Mouse (Mus musculus): Measurements from ENCODE around the gene Camta1. TPM values are rescaled to one million over a fixed set of nuclear protein-coding genes. Genes with fewer than 3 reads are reported as not detected.

Camta1 gene
- polyA plus RNA-seq (2015; fragmentation: Nextera tagmentation; extraction: Ambion mirVana), result 58.7 and 71.7 TPM in 2 replicates

DNA sequence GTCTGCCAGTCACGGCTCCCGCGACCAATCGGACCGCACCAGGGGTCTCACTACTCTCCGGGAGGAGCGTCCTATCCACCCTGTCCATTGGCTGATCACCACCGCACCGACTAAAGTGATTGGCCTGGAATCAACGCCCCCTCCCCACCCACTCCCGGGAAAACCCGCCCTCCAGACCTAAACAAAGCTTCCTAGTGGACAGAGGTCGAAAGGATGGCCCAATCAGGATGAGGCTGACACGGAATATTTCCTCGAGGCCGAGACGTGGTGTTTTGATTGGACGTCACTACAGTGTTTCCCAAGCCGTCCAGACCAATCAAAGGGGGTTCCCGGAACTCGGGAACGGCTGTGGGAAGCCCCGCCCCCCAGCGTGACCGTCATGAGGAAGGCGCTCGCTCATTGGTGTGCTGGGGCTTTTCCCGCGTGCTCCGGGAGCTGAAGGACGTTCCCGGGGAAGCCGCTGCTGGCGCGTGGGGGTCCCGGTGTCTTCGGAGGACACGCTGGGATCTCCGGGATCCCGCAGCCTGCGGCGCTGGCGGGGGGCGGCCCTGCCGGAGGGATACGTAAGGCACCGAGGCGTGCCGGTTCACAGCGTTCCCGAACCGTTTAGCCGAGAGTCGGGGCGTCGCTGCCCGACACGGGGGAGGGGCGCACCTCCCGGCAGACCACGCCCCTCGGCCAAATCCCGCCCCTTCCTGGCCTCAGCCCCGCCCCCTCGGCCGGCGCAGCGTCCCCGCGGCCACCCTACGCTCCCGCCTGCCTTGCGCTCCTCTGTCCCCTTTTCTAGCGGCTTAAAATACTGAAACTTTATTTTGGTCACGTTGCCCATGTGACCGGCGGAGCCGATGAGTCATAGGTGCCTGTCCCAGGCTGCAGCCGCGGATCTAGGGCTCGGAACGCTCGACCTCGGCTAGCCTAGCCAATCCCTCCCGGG lies at the start of gene Camta1:
TSS of gene Camta1 (minus strand) at position 71 of the 934 bp plus-strand sequence.

DNA sequence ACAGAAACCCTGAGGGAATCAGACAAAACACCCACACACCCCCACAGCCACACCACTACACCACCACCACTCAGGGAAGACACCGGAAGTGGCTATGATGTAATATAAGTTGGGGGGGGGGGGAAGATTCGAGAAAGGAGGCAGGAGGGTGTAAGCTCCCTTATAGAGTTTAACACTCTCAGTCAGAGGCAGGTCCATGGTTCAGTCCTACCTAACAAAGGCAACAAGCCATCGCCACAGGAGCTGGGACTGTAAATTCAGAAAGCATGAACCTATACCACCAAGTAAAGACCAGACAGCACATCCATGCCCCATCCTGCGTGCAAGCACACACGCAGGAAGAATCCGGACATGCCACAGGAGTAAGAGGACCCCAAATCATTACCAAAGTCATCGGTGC lies 772.4 kb downstream of the Camta1 start, which contains the start of gene Gm13090:
TSS of gene Gm13090 (plus strand) at position 301 of the 400 bp plus-strand sequence.

DNA sequence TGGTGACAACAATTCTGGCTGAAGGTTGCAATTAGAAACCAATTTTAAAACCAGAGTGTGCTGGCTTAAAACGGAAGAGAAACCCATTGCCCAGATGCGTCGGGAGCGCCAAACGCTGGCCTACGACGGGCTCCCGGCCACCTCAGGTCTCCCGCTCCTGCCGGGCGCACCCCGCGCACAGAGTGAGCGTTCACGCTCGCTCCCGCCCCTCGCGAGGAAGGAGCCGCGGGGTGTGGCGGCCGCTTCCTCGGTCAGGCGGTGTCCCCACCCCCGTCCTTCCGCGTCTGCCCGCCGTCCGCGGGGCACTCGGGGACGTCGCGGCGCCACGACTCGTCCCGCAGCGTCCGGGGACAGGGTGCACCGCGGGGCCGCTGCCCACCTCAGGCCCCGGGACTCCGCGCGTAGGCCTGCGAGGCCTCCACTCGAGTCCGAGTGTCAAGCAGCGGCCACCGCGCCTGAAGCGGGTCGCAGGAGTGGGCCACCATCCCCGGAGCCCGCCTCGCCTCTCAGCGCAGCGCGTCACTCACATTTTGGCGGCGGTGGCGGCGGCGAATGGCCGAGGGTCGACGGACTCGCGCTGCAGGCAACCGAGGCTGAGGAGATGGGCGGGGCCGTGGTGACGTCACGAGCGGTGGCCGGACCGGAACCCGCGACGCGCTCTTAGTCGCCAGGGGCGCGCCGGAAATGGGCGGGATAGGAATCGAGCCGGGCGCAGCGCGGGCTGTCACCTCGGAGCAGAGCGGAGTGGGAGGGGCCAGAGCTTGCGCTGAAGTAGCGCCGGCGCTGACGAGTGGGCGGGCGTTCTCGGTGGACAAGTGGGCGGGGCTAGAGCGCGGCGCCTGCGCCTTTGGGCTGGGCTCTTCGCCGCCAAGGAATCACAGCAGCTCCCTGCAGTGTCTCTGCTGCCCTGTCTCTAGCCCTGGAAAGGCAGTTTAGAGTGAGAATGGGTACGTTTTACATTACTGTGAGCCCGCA lies 804.0 kb downstream of the Camta1 start, which contains the start of gene Vamp3:
TSS of gene Vamp3 (minus strand) at position 617 of the 975 bp plus-strand sequence.

DNA sequence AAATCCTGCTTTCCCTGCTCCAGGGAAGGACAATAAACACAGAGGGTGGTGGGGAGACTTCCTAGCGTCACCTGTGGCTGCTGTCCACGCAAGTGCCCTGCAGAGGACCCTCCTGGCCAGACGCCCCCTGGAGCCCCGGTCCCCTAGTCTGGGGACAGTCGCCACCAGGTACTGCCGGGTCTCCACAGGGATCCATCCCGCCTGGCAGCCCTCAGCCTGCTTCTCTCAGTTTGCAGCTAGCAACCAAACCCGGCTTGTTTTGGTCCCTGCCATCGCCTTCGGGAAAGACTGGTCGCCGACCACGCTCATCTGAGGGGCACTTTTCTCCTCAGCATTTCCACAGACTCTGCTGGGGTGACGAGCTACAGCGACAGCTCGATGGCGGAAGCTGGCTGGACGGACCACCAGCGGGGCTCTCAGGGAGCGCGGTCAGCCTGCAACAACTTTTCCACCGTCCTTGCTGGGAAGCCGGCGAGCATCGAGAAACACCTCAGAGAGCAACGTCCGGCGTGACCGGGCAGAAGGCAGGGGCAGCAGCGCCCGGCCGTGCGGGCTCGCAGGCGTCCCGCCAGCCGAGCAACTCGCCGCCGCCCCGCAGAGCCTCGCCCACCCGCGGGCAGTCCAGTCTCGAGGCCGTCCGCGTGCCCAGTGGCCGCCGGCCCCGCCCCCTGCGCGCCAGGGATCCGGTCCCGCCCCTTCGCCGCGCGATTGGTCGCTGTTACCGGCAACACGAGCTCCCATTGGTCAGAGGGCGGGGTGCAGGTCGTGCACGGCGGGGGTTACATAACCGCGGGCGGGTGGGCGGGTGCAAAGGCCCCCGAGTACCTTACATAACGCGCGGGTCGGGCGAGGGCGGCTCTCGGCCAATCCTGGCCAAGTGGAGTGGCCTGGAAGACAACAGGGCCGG lies 817.4 kb downstream of the Camta1 start, which contains the start of gene Per3:
TSS of gene Per3 (minus strand) at position 629 of the 907 bp plus-strand sequence.

DNA sequence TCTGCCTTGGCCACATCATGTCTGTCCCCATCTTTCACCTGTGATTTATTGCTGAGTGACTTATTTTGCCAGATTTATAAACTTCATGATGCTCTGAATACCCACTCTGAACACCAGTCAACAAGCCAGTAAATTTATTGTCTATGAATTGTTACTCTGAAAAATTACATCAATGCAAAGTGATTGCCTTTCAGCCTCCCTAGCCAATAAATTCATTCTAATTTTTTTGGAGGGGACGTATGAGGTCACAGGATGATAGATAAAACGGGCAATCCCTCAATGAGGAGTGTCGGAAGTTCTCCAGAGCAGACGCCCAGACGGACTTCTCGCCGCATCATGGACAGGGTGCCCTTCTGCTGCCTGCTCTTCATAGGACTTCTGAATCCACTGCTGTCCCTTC lies 864.9 kb downstream of the Camta1 start, which contains the start of gene Uts2:
TSS of gene Uts2 (plus strand) at position 301 of the 400 bp plus-strand sequence.

DNA sequence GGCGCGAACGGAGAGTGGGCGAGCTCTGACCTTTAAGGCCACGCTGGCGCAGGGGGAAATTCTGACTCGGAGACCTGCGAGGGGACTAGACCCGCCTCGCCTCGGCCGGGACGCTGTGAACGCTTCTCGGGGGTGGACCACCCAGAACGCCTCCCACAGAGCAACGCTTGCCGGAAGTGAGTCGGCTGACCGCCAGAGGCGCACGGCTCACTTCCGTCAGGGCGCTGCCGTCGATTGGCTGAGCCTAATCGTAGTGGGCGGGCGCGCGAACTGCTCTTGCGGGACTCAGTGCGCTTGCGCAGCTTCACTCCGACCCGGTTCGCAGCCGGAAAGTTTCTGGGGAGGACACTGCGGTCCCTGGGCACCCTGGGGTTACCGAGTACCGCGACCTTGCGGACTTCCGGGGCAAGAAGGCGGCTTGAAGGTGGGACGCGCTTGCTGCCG lies 947.4 kb downstream of the Camta1 start, which contains the start of the genes Park7 and Tnfrsf9:
TSS of gene Park7 (minus strand) at position 148 of the 444 bp plus-strand sequence.
TSS of gene Tnfrsf9 (plus strand) at position 273 of the 444 bp plus-strand sequence.

Other genes with a start within 250 kb of the Camta1 start
- gene Dnajc11, start 71.8 kb upstream of the Camta1 start, polyA plus RNA-seq (2015; fragmentation: Nextera tagmentation; extraction: Ambion mirVana), result 27.4 and 30.3 TPM in 2 replicates
- gene Thap3, start 127.1 kb upstream of the Camta1 start, polyA plus RNA-seq (2015; fragmentation: Nextera tagmentation; extraction: Ambion mirVana), result 23.2 and 34.7 TPM in 2 replicates
- gene Phf13, start 134.4 kb upstream of the Camta1 start, polyA plus RNA-seq (2015; fragmentation: Nextera tagmentation; extraction: Ambion mirVana), result 18.1 and 18.7 TPM in 2 replicates
- gene Klhl21, start 146.9 kb upstream of the Camta1 start, polyA plus RNA-seq (2015; fragmentation: Nextera tagmentation; extraction: Ambion mirVana), result 24.9 and 27.0 TPM in 2 replicates
- 6.2 and 6.4 TPM in 2 replicates for gene Zbtb48, start 165.8 kb upstream of the Camta1 start, polyA plus RNA-seq (2015; fragmentation: Nextera tagmentation; extraction: Ambion mirVana)
- gene Tas1r1, start 176.7 kb upstream of the Camta1 start, polyA plus RNA-seq (2015; fragmentation: Nextera tagmentation; extraction: Ambion mirVana), result 0.08 TPM in 1 of 2 replicates, not detected in the other
- gene Nol9, start 177.4 kb upstream of the Camta1 start, polyA plus RNA-seq (2015; fragmentation: Nextera tagmentation; extraction: Ambion mirVana), result 14.1 and 14.7 TPM in 2 replicates
- 7.8 TPM in 2 replicates for gene Plekhg5, start 210.6 kb upstream of the Camta1 start, polyA plus RNA-seq (2015; fragmentation: Nextera tagmentation; extraction: Ambion mirVana)

All from urinary bladder, postnatal 0 days (tissue).